Mouse (Mus musculus): ENCODE results near the gene Ecsit.
A peak's percentile ranks its signal among the peaks of the same experiment; 100 is the strongest.
"Not testable (repeated sequence)": the region's sequence is repeated elsewhere in the genome, so short reads cannot be mapped to it uniquely, and the experiment has no call there.

The Ecsit gene

GRCm38 (mm10) chr9:22089986-22090385, 4.7 kb upstream of the Ecsit start:
- DNase-seq (ENCODE audit: low read depth in 1 of 2, low spot score in 2 of 2) = no peak

GRCm38 (mm10) chr9:22089281-22089680, 4.0 kb upstream of the Ecsit start:
- DNase-seq (ENCODE audit: low read depth in 1 of 2, low spot score in 2 of 2) = no peak

GRCm38 (mm10) chr9:22087034-22087618, 1.9 kb upstream of the Ecsit start:
- no peak for DNase-seq (ENCODE audit: low read depth in 1 of 2, low spot score in 2 of 2)

GRCm38 (mm10) chr9:22086012-22086411, 774 bp upstream of the Ecsit start:
- DNase-seq (ENCODE audit: low read depth in 1 of 2, low spot score in 2 of 2) = no peak

GRCm38 (mm10) chr9:22084667-22085021, 594 bp downstream of the Ecsit start:
- DNase-seq (ENCODE audit: low read depth in 1 of 2, low spot score in 2 of 2) = no peak

- DNase-seq (ENCODE audit: low read depth in 1 of 2, low spot score in 2 of 2) = no peak
Observed at GRCm38 (mm10) chr9:22076223-22076622, 9.0 kb downstream of the Ecsit start.

GRCm38 (mm10) chr9:22075778-22076177, 9.5 kb downstream of the Ecsit start:
- not testable (repeated sequence) for DNase-seq (ENCODE audit: low read depth in 1 of 2, low spot score in 2 of 2)

- DNase-seq (ENCODE audit: low read depth in 1 of 2, low spot score in 2 of 2) = no peak
Observed at GRCm38 (mm10) chr9:22072276-22072675, 13.0 kb downstream of the Ecsit start.

- peak; percentile 85 to 87 for DNase-seq (ENCODE audit: low read depth in 1 of 2, low spot score in 2 of 2)
Observed at GRCm38 (mm10) chr9:22070791-22071573, 14.3 kb downstream of the Ecsit start, which contains the start of the genes Gm49318 and Zfp653. Gene Gm49318 (minus strand): TSS chr9:22071259. Gene Zfp653 (minus strand): TSS chr9:22071376.

GRCm38 (mm10) chr9:22069881-22070553, 15.2 kb downstream of the Ecsit start:
- no peak for DNase-seq (ENCODE audit: low read depth in 1 of 2, low spot score in 2 of 2)

- DNase-seq (ENCODE audit: low read depth in 1 of 2, low spot score in 2 of 2) = no peak
Observed at GRCm38 (mm10) chr9:22067195-22067594, 18.0 kb downstream of the Ecsit start.

- peak in 1 of 2 experiments; percentile 37 for DNase-seq (ENCODE audit: low read depth in 1 of 2, low spot score in 2 of 2)
Observed at GRCm38 (mm10) chr9:22066433-22066832, 18.8 kb downstream of the Ecsit start.

- DNase-seq (ENCODE audit: low read depth in 1 of 2, low spot score in 2 of 2) = no peak
Observed at GRCm38 (mm10) chr9:22065642-22066041, 19.6 kb downstream of the Ecsit start.

GRCm38 (mm10) chr9:22064341-22064740, 20.9 kb downstream of the Ecsit start:
- no peak for DNase-seq (ENCODE audit: low read depth in 1 of 2, low spot score in 2 of 2)

GRCm38 (mm10) chr9:22061339-22061738, 23.9 kb downstream of the Ecsit start:
- DNase-seq (ENCODE audit: low read depth in 1 of 2, low spot score in 2 of 2) = no peak

GRCm38 (mm10) chr9:22058011-22058424, 27.2 kb downstream of the Ecsit start:
- no peak for DNase-seq (ENCODE audit: low read depth in 1 of 2, low spot score in 2 of 2)

GRCm38 (mm10) chr9:22057031-22057517, 28.2 kb downstream of the Ecsit start:
- DNase-seq (ENCODE audit: low read depth in 1 of 2, low spot score in 2 of 2) = no peak

GRCm38 (mm10) chr9:22056303-22056910, 28.8 kb downstream of the Ecsit start:
- no peak for DNase-seq (ENCODE audit: low read depth in 1 of 2, low spot score in 2 of 2)

GRCm38 (mm10) chr9:22055713-22056112, 29.5 kb downstream of the Ecsit start:
- no peak for DNase-seq (ENCODE audit: low read depth in 1 of 2, low spot score in 2 of 2)

- DNase-seq (ENCODE audit: low read depth in 1 of 2, low spot score in 2 of 2) = peak in 1 of 2 experiments; percentile 18
Observed at GRCm38 (mm10) chr9:22054411-22055076, 30.7 kb downstream of the Ecsit start.

- no peak for DNase-seq (ENCODE audit: low read depth in 1 of 2, low spot score in 2 of 2)
Observed at GRCm38 (mm10) chr9:22053657-22054056, 31.6 kb downstream of the Ecsit start.
